Mouse (Mus musculus) MEL (cell line): ENCODE measurements around the gene Clk3.

Source experiments
- CHD1 ChIP-seq: IDR thresholded peaks from 2 replicates; pipeline ENCODE4 v1.6.1; 2012; ENCODE audit warnings: low read depth, mild to moderate bottlenecking, inconsistent platforms, low read length, improper control_type of control experiment
- CTCF ChIP-seq, 3 experiments: IDR thresholded peaks in 2 of 3; conservative IDR thresholded peaks in 1 of 3; 2 replicates each; pipeline ENCODE4 v1.5.1; 2011 to 2012; ENCODE audit warnings: low read length in 3 of 3, low read depth in 2 of 3, mild to moderate bottlenecking in 2 of 3, improper control_type of control experiment in 1 of 3, inconsistent platforms in 1 of 3, mixed read lengths in 1 of 3, moderate library complexity in 1 of 3; ENCODE audit not compliant: control insufficient read depth in 1 of 3, insufficient read depth in 1 of 3, poor library complexity in 1 of 3, severe bottlenecking in 1 of 3
- KAT2A ChIP-seq: conservative IDR thresholded peaks from 2 replicates; pipeline ENCODE4 v1.6.1; 2012; ENCODE audit warnings: low read depth, low read length, improper control_type of control experiment, inconsistent platforms
- MAX ChIP-seq: IDR thresholded peaks from 2 replicates; pipeline ENCODE4 v1.6.1; 2011; ENCODE audit warnings: low read length, improper control_type of control experiment
- MYC ChIP-seq: IDR thresholded peaks from 2 replicates; pipeline ENCODE4 v1.6.1; 2011; ENCODE audit warnings: low read depth, mild to moderate bottlenecking, low read length, improper control_type of control experiment, moderate library complexity
- POLR2A ChIP-seq, 2 experiments: IDR thresholded peaks; 2 replicates each; pipeline ENCODE4 v1.6.1; 2011 to 2012; ENCODE audit warnings: low read length in 2 of 2, mild to moderate bottlenecking in 2 of 2, control low read depth in 1 of 2, improper control_type of control experiment in 1 of 2, low read depth in 1 of 2, moderate library complexity in 1 of 2; ENCODE audit not compliant: control insufficient read depth in 1 of 2, insufficient read depth in 1 of 2, poor library complexity in 1 of 2
- TAL1 ChIP-seq: IDR thresholded peaks from 2 replicates; pipeline ENCODE4 v1.6.1; 2012; ENCODE audit warnings: mild to moderate bottlenecking, inconsistent platforms, low read length, moderate library complexity, mixed read lengths
- ZC3H11A ChIP-seq: IDR thresholded peaks from 2 replicates; pipeline ENCODE4 v1.6.1; 2012; ENCODE audit warnings: low read depth, mild to moderate bottlenecking, inconsistent platforms, low read length, improper control_type of control experiment
- ZNF384 ChIP-seq: IDR thresholded peaks from 2 replicates; pipeline ENCODE4 v1.6.1; 2012; ENCODE audit warnings: low read depth, mild to moderate bottlenecking, inconsistent platforms, low read length, improper control_type of control experiment

GRCm38 (mm10) chr9:57764974-57765363 lies 691 bp downstream of the Clk3 start:
- 0 out of 6 replicates have a peak, but pooled peaks of 1 of the 3 experiments have one; percentile 0 for TF ChIP-seq CTCF (IDR thresholded peaks at IDR 0.05 in 2 of 3, conservative IDR thresholded peaks at IDR 0.05 in 1 of 3; ENCODE audit: control insufficient read depth in 1 of 3, insufficient read depth in 1 of 3, low read depth in 2 of 3, low read length in 3 of 3, poor library complexity in 1 of 3, severe bottlenecking in 1 of 3)
- no peak for TF ChIP-seq TAL1
- no peak for TF ChIP-seq MAX
- no peak; the same call in 1 of the 2 replicates for TF ChIP-seq CHD1
- TF ChIP-seq KAT2A: peak; percentile 63
- TF ChIP-seq POLR2A (IDR thresholded peaks at IDR 0.05; ENCODE audit: control insufficient read depth in 1 of 2, insufficient read depth in 1 of 2, low read depth in 1 of 2, low read length in 2 of 2, poor library complexity in 1 of 2): peak; percentile 47 to 87; a peak in 3 of 4 replicates
- TF ChIP-seq ZC3H11A: no peak
- TF ChIP-seq ZNF384: no peak
- no peak for TF ChIP-seq MYC
